Mouse (Mus musculus) megakaryocyte-erythroid progenitor cell, adult 5-6 weeks (primary cell): Measurements from ENCODE around the gene Rcc1l. TPM values are rescaled to one million over a fixed set of nuclear protein-coding genes. Genes with fewer than 3 reads are reported as not detected.

Experiments
- ATAC-seq: replicated peaks from 2 replicates; pipeline ENCODE4 v1.8.0; 2016; ENCODE audit warnings: mild to moderate bottlenecking, inconsistent platforms; ENCODE audit not compliant: severe bottlenecking, poor library complexity, low FRiP score, low TSS enrichment
- total RNA-seq, 2 experiments: library from RNA; stranded (forward) in 1 of 2; stranded (reverse) in 1 of 2; fragments of 200-1000, 215-1000 nt in 1 of 2; fragments of >200 nt in 1 of 2; fragmentation: Nextera tagmentation in 1 of 2; gene quantifications; 2 replicates each; pipeline ENCODE4 v1.2.3; 2014 to 2017

Gene Rcc1l
- total RNA-seq, 2 experiments from 2014 or later, result 9.8 to 44.3 TPM

DNA sequence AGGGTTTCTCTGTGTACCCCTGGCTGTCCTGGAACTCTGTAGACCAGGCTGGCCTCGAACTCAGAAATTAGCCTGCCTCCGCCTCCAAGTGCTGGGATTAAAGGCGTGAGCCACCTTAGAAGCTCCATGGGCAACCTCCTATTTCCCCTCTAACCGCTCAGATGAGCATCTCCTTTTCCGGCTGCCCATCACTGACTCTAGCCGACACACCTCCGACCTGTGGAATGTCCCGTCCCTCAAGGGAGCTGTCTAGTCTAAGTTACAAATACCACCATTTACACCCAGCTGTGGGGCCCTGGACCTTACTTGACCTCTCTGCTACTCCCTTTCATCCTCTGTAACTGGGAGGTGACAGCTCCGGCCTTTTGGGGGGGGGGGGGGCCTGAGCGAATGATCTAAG is 878 bp downstream of the Rcc1l start:
- ATAC-seq, result 0 out of 2 replicates have a peak, but pooled peaks have one; percentile 6

DNA sequence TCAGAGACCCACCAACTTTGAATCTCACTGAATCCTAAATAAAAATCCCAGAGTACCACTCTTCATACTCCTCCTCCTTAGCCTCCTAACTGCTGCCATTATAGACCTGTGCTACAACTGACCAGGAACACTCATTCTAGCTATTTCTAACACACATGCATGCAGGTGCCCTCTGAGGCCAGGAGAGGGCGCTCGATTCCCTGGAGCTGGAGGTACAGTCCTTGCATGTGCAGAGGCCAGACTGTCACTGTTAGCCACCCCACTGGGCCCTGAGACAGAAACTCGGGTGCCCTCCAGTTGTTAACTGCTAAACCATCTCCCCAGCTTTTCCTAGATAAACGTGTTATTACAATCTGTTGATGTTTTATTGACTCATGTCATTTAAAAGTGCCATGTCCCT is 3.4 kb downstream of the Rcc1l start:
- peak; percentile 71 for ATAC-seq

DNA sequence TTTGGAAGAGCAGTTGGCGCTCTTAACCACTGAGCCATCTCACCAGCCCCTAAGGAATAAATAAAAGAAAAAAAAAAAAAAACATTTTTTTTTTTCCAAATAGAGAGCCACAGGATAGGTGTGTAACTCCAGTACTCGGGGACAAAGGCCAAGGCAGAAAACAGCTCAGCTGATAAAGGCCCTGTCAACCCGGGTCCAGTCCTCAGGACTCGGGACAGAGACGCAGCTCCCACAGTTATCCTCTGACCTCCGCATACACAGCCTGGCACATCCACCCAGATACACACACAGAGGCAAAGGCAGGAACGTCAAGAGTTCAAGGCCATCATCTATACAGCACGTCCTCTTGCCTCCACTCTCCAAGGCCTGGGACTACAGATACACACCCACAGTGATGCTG is 6.4 kb downstream of the Rcc1l start:
- ATAC-seq, result no peak

DNA sequence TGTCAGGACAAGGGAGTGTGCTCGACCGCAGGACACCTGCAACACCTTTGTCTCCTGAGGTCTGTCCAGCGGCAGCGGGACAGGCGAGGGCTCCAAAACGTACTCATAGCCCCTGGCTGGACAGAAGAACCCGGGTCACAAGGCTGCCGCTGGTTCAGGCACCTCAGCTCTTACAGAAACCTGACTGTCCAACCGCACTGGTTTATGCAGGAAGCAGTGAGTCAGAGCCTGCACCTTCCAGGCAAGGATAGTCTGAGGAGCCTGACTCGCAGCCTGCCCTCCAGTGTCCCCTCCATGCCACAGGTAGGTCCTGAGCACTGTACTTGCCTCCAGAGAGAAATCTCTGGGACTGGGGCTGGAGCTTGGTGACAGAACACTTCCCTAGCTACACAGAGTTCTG is 7.3 kb downstream of the Rcc1l start:
- no peak for ATAC-seq

DNA sequence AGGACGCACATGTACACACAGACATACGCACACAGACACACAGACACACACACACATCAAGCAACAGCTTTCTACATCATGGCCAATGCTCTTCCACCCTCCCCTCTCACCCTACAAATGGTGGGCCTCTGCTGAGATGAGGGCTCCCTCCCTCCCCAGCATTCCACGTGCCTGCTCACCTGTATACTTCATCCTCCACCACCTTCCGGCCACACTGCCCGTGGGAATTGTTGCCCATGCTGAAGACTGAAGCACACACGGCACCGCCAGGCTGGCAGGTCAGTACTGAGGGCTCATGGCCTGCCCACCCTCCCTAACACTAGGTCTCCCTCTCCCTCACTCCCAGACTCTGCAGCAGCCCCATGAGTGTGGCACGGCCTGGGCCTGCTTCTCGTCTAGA is 8.5 kb downstream of the Rcc1l start:
- no peak for ATAC-seq

GRCm38 (mm10) chr5:134166642-134167041 is 9.9 kb downstream of the Rcc1l start:
- ATAC-seq, result no peak

DNA sequence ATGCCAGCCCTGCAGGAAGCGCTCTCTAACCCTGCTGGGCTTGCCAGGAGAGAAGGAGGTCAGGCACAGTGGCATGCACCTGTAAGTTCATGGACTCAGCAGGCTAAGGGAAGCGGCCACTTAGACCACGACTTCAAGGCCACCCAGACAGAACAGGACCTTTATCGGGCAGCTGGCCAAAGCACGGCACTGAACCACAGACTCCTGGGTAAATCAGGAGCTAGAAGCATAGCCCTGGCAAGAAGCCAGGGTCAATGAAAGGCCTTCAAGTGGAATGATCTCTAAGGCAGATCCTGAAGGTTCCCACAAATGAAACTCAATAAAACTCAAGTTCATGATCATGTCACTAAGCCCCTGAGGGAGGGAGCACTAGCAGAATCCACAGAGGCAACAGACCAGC is 11.9 kb downstream of the Rcc1l start:
- ATAC-seq, result no peak

DNA sequence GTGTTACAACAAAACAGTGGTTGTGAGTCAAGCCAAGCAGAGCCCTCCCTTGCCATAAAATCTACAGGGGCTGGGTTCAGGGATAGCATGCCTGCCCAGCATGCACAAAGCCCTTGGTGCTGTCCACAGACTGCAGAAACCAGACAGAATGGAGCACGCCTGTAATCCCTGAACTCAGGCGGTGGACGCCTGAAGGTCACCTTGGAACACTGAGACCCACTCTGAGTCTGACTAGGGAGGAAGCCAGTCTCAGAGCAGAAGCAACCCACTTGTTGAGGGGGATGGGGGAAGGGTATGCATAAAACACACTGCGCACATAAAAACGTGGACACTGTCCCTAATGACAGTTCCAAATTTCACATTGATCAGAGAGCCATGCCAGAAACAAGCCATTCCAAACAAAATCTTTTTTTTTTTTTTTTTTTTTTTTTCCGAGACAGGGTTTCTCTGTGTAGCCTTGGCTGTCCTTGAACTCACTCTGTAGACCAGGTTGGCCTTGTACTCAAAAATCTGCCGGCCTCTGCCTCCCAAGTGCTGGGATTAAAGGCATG is 20.6 kb downstream of the Rcc1l start:
- no peak for ATAC-seq

DNA sequence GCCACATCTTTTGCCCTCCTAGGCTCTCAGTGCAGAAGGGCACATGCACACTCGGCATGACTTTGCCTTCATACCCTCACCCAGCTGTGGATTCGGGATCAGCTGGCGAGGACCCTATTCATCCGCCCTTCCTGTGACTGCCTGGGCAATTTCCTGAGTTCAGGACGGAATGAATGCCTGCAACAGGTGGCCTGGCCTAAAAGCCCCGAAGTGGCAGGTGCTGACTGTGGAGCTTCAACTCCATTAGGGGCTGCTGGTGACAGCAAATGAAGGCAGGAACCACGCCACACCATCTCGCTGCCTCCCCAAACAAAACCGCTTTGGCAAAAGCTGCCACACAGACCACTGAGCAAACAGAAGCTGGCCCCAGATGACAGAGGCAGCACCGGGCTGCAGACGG is 24.7 kb downstream of the Rcc1l start:
- ATAC-seq, result no peak

DNA sequence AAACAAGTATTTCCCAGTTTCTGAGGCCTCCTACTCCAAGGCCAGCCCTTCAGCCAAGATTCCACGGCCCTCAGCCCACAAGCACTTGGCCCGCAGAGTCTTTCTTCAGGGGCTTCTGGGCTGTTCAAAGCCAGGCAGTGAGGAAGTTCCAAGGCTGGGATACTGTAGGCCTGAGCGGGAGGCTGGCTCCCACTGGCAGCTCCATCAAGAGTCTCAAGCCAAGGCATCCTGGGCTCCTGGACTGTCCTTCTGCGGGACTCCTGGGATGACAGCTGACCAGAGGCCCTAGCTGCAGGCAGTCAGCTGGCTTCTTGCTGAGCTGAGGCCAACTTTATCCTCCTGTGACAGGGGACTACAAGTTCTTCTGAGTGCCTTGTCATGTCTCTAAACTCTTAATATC is 28.4 kb downstream of the Rcc1l start:
- ATAC-seq, result no peak

GRCm38 (mm10) chr5:134147194-134147753 is 29.3 kb downstream of the Rcc1l start:
- no peak for ATAC-seq

DNA sequence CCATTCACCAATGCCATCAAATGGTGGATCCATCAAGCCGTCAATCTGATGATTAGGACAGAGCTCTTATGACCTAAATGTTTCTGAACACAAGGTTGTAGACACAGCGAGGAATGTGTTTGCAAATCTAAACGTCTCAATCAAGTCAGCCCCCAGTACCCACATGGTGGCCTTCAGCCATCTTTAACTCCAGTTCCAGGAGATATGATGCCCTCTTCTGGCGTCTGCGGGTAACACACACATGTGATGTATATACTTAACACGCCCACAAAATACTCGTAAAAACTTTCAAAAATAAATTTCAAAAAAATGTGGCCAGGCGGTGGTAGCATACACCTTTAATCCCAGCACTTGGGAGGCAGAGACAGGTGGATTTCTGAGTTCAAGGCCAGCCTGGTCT is 31.6 kb downstream of the Rcc1l start:
- ATAC-seq, result no peak

- ATAC-seq, result no peak
Observed at GRCm38 (mm10) chr5:134142381-134142780, 34.2 kb downstream of the Rcc1l start.

GRCm38 (mm10) chr5:134141236-134141635 is 35.3 kb downstream of the Rcc1l start:
- no peak for ATAC-seq

- no peak for ATAC-seq
Observed at GRCm38 (mm10) chr5:134139429-134139828, 37.1 kb downstream of the Rcc1l start.

GRCm38 (mm10) chr5:134137933-134138332 is 38.6 kb downstream of the Rcc1l start:
- ATAC-seq, result no peak

DNA sequence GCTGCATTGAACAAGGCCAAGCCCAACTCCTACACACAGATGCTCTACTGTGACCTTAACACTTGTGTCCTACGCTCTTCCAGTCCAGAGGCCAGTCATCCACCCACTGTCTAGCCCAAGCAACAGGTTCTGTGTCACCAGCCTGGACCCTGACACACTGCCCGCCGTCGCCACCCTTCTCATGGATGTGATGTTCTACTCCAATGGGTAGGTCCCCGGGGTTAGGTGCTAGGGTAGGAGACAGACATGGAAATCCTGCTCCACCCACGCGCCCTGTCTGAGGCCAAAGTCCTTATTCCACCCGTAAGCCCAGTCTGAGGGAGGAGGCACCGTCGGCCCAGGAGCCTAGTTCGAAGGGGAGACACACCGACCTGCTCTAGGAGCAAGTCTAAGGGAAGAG is 40.6 kb downstream of the Rcc1l start:
- no peak for ATAC-seq

DNA sequence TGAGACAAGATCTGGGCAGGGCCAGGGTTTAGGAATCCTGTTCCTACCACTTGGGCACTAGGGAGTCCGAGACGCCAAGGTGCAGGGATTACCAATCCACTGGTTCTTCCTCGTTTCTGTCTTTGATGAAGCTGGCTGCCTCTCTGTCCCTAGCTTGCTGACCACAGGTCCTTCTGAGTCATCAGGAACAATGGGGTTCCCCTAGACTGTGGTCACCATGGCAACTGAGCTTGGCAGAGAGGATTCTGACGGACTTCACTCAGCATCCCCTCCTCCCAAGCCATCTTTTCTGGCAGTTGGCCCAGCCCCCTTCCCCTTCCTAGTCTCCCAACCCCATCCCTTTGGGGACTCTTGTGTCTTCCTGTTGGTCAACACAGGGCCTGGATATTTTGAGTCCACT is 45.0 kb downstream of the Rcc1l start:
- no peak for ATAC-seq

- no peak for ATAC-seq
Observed at GRCm38 (mm10) chr5:134126232-134126631, 50.3 kb downstream of the Rcc1l start.

GRCm38 (mm10) chr5:134123846-134124245 is 52.7 kb downstream of the Rcc1l start:
- no peak for ATAC-seq

- ATAC-seq, result no peak
Observed at GRCm38 (mm10) chr5:134121893-134122259, 54.7 kb downstream of the Rcc1l start.
